Comparison of ENCODE assay signal across 17 mouse cellular contexts in the genomic region with DNA sequence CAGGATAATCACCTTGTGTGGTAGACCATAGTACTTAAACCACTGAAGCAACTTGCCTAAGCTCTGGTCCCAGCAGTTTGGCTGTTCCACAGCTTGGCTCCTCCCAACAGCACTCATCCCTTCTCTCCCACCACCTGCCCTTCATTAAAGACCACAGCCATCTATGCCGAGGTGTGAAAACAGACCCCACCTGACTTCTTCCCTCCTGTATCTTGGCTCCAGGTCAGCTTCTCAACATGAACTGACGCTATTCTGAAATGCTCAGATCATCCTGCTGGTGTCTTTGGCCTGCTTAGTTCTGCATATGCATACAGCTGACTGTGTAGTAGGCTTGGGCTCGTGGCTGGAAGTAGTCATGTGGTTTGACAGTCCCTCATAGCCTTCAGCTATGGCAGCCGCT.
A peak's percentile ranks its signal among the peaks of the same experiment; 100 is the strongest.
DNase-seq lines count a peak whose midpoint lies in the region; ATAC-seq lines count a peak whose summit lies in the region.
"Had no signal": no experiment of that assay in that cellular context is flagged by ENCODE, and none has a peak within 500 bp of the region (broad histone marks: within the 10 kb centered on the region; RNA-seq: fewer than 3 reads in every experiment).

No protein-coding gene starts in this region.

- H3K9ac ChIP-seq in hindbrain, embryonic 13.5 days, result no peak overlapping the region
- H3K9ac ChIP-seq in hindbrain, embryonic 11.5 days (ENCODE audit: low read depth, low read length), result no peak overlapping the region
- no peak overlapping the region for H3K9ac ChIP-seq in hindbrain, embryonic 16.5 days (ENCODE audit: low read depth, low read length)
- H3K9ac ChIP-seq in midbrain, embryonic 15.5 days, result no peak overlapping the region
- H3K9ac ChIP-seq: midbrain, embryonic 12.5 days had no signal

- no peak overlapping the region for H3K4me2 ChIP-seq in hindbrain, embryonic 13.5 days
- H3K4me2 ChIP-seq in hindbrain, embryonic 11.5 days (replicated peaks; ENCODE audit: low read depth, low read length), result no peak overlapping the region
- no peak overlapping the region for H3K4me2 ChIP-seq in hindbrain, embryonic 16.5 days (ENCODE audit: low read length)
- no peak overlapping the region for H3K4me2 ChIP-seq in midbrain, embryonic 15.5 days
- H3K4me2 ChIP-seq: midbrain, embryonic 12.5 days had no signal

- WGBS in hindbrain, embryonic 13.5 days, result 76% methylated on average over 4 of the region's 4 CpGs
- 82% methylated on average over 4 of the region's 4 CpGs for WGBS in hindbrain, embryonic 11.5 days
- 57% methylated on average over 4 of the region's 4 CpGs for WGBS in hindbrain, embryonic 16.5 days
- 72% methylated on average over 4 of the region's 4 CpGs for WGBS in midbrain, embryonic 15.5 days

- peaks cover 17% of the 10 kb centered on the region for H3K4me1 ChIP-seq in hindbrain, embryonic 13.5 days (replicated peaks)
- no peaks in the 10 kb centered on the region for H3K4me1 ChIP-seq in hindbrain, embryonic 11.5 days (replicated peaks; ENCODE audit: control insufficient read depth, insufficient read depth, low read length)
- peaks cover 2% of the 10 kb centered on the region for H3K4me1 ChIP-seq in hindbrain, embryonic 16.5 days (ENCODE audit: control insufficient read depth, insufficient read depth, low read depth, low read length)
- H3K4me1 ChIP-seq in midbrain, embryonic 15.5 days, result peaks cover 11% of the 10 kb centered on the region; the same call in 1 of the 2 replicates
- H3K4me1 ChIP-seq: forebrain, embryonic 10.5 days; heart, embryonic 10.5 days; midbrain, embryonic 12.5 days had no signal

- peak; percentile 80 to 86 for DNase-seq in cerebellum, postnatal 10 days
- no peak for DNase-seq in cerebellum, adult 9-10 months
- DNase-seq in hindbrain, embryonic 11.5 days (ENCODE audit: low spot score), result no peak
- no peak for DNase-seq in thymus, postnatal 10 days (ENCODE audit: low spot score in 2 of 2)
- DNase-seq: adrenal gland, postnatal 25 days; kidney, adult 9 months; kidney, postnatal 14 days; right cerebral cortex, postnatal 14 days had no signal

- H3K36me3 ChIP-seq in hindbrain, embryonic 13.5 days, result no peaks in the 10 kb centered on the region
- no peaks in the 10 kb centered on the region for H3K36me3 ChIP-seq in hindbrain, embryonic 11.5 days (ENCODE audit: control insufficient read depth, insufficient read depth, low read length)
- no peaks in the 10 kb centered on the region for H3K36me3 ChIP-seq in hindbrain, embryonic 16.5 days (ENCODE audit: control insufficient read depth, insufficient read depth, low read length)
- H3K36me3 ChIP-seq in midbrain, embryonic 15.5 days (replicated peaks), result no peaks in the 10 kb centered on the region
- H3K36me3 ChIP-seq: forebrain, embryonic 10.5 days; heart, embryonic 10.5 days; midbrain, embryonic 12.5 days had no signal

- H3K27ac ChIP-seq in hindbrain, embryonic 13.5 days, result peak overlapping the region; percentile 41; the same call in 1 of the 2 replicates
- H3K27ac ChIP-seq in hindbrain, embryonic 11.5 days (ENCODE audit: low read depth, low read length), result no peak overlapping the region
- H3K27ac ChIP-seq in hindbrain, embryonic 16.5 days (ENCODE audit: low read depth, low read length), result peak overlapping the region; percentile 51
- peak overlapping the region; percentile 31; the same call in 1 of the 2 replicates for H3K27ac ChIP-seq in midbrain, embryonic 15.5 days
- H3K27ac ChIP-seq: forebrain, embryonic 10.5 days; heart, embryonic 10.5 days; midbrain, embryonic 12.5 days had no signal

- H3K9me3 ChIP-seq in hindbrain, embryonic 13.5 days, result no peaks in the 10 kb centered on the region
- no peaks in the 10 kb centered on the region for H3K9me3 ChIP-seq in hindbrain, embryonic 11.5 days (ENCODE audit: control insufficient read depth, low read length)
- H3K9me3 ChIP-seq in hindbrain, embryonic 16.5 days (ENCODE audit: control insufficient read depth, low read length), result no peaks in the 10 kb centered on the region
- no peaks in the 10 kb centered on the region for H3K9me3 ChIP-seq in midbrain, embryonic 15.5 days
- H3K9me3 ChIP-seq: forebrain, embryonic 10.5 days; heart, embryonic 10.5 days; midbrain, embryonic 12.5 days had no signal

- no peak overlapping the region for H3K4me3 ChIP-seq in hindbrain, embryonic 13.5 days
- H3K4me3 ChIP-seq in hindbrain, embryonic 11.5 days (ENCODE audit: low read depth, low read length), result no peak overlapping the region
- no peak overlapping the region for H3K4me3 ChIP-seq in hindbrain, embryonic 16.5 days (ENCODE audit: low read length)
- H3K4me3 ChIP-seq in midbrain, embryonic 15.5 days, result no peak overlapping the region
- H3K4me3 ChIP-seq: forebrain, embryonic 10.5 days; heart, embryonic 10.5 days; midbrain, embryonic 12.5 days had no signal

- no peak for ATAC-seq in hindbrain, embryonic 13.5 days (ENCODE audit: low FRiP score)
- ATAC-seq in hindbrain, embryonic 11.5 days (ENCODE audit: low FRiP score), result no peak
- ATAC-seq in hindbrain, embryonic 16.5 days, result peak; percentile 64
- 0 out of 2 replicates have a peak, but pooled peaks have one; percentile 45 for ATAC-seq in midbrain, embryonic 15.5 days (replicated peaks)
- ATAC-seq: CD4-positive, CD25-positive, alpha-beta regulatory T cell, adult 4 months; intestine, embryonic 16.5 days; lung, postnatal 0 days had no signal

- H3K27me3 ChIP-seq in hindbrain, embryonic 13.5 days, result no peaks in the 10 kb centered on the region
- no peaks in the 10 kb centered on the region for H3K27me3 ChIP-seq in hindbrain, embryonic 11.5 days (ENCODE audit: control insufficient read depth, insufficient read depth, low read length)
- no peaks in the 10 kb centered on the region for H3K27me3 ChIP-seq in hindbrain, embryonic 16.5 days (replicated peaks; ENCODE audit: control insufficient read depth, insufficient read depth, low read length)
- no peaks in the 10 kb centered on the region for H3K27me3 ChIP-seq in midbrain, embryonic 15.5 days (replicated peaks)
- H3K27me3 ChIP-seq: midbrain, embryonic 12.5 days had no signal

Comparison
In these comparisons a context has a peak if more than half of its experiments do, and no peak if none do; other contexts are left out.
1. DNase-seq: peak in cerebellum, postnatal 10 days (2 of 2); none in cerebellum, adult 9-10 months (single experiment), hindbrain, embryonic 11.5 days (single experiment) and thymus, postnatal 10 days (0 of 2).
2. ATAC-seq: peak in hindbrain, embryonic 16.5 days (single experiment) and midbrain, embryonic 15.5 days (single experiment); none in hindbrain, embryonic 13.5 days (single experiment) and hindbrain, embryonic 11.5 days (single experiment).